Mouse (Mus musculus): ENCODE data around the gene Lrrc2. TPM values are rescaled to one million over a fixed set of nuclear protein-coding genes. Genes with fewer than 3 reads are reported as not detected.

Gene Lrrc2
- total and polyA plus RNA-seq, 3 experiments, result 1.6 to 3.6 (median 1.6) TPM

DNA sequence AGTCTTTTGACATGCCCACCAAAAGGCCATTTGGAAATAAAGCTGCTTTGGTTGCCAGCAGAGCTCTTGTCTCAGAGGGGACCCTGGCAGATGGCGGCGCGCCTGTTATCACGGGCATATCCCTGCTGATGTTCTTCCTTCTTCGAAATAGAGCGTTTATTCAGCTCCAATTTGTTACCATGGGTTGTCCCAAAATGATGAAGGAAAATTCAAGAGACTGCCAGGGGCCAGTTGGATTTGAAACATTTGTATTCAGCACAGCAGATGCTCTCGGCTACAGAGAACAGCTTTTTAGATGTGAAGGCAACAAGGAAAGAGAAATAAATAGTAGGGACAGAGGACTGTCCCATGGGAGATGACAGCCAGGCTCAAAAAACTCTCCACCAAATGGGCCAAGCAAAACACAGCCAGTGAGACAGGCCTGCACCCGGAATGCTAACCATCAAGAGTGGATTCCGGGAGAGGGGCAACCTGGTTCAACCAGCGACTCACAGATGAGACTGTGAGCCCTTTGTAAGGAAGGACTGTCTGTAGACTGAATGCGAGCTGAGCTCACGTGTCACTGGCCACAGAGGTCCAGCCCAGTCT lies 17.4 kb upstream of the Lrrc2 start:
- dilution Hi-C loops (cut with MboI; ENCODE audit: extremely low pct_ligation_motif_present, extremely low pct_unique_long_range_greater_than_20kb, low sequenced_read_pairs) (no loop called here), in situ Hi-C loops (cut with MboI; ENCODE audit: low pct_ligation_motif_present, low pct_unique_long_range_greater_than_20kb, low sequenced_read_pairs) (no loop called here)
- Histone ChIP-seq H3K79me2 (replicated peaks; ENCODE audit: control insufficient read depth, extremely low read depth, insufficient read depth, poor library complexity, severe bottlenecking) (no peaks in the 10 kb centered on the region), H3K27me3 (replicated peaks) (peaks cover 1% of the 10 kb centered on the region), H3K36me3 (replicated peaks in 1 of 2; ENCODE audit: control insufficient read depth in 1 of 2, insufficient read depth in 1 of 2, low read length in 1 of 2) (no peaks in the 10 kb centered on the region), H3K9ac (ENCODE audit: insufficient read depth, low read depth) (no peak overlapping the region), H3K9me3 (replicated peaks; ENCODE audit: low read length) (no peaks in the 10 kb centered on the region), H3K4me2 (ENCODE audit: insufficient read depth, low read depth, poor library complexity, severe bottlenecking) (no peak overlapping the region), H3K4me1 (ENCODE audit: control insufficient read depth in 1 of 2, insufficient read depth in 2 of 2) (no peaks in the 10 kb centered on the region), H3K4me3 (replicated peaks in 1 of 3; ENCODE audit: low read depth in 2 of 3, low read length in 2 of 3, poor library complexity in 1 of 3) (no peak overlapping the region), H3K27ac (ENCODE audit: insufficient read depth, low read depth) (no peak overlapping the region)
- TF ChIP-seq POLR2AphosphoS2 (IDR thresholded peaks at IDR 0.05; ENCODE audit: low read depth, low read length) (no peak), KAT2A (IDR thresholded peaks at IDR 0.05; ENCODE audit: insufficient replicate concordance, low read length) (no peak), TBP (conservative IDR thresholded peaks at IDR 0.05; ENCODE audit: low read depth, low read length) (no peak), CTCF (conservative IDR thresholded peaks at IDR 0.05 in 1 of 2, IDR thresholded peaks at IDR 0.05 in 1 of 2; ENCODE audit: low read depth in 2 of 2, low read length in 2 of 2) (no peak), IRF4 (IDR thresholded peaks at IDR 0.05; ENCODE audit: low read depth, low read length) (no peak), RCOR1 (conservative IDR thresholded peaks at IDR 0.05; ENCODE audit: low read depth, low read length) (no peak), USF1 (IDR thresholded peaks at IDR 0.05; ENCODE audit: low read depth, low read length) (no peak), JUN (IDR thresholded peaks at IDR 0.05; ENCODE audit: insufficient read depth, low read depth, low read length) (no peak)
- DNase-seq (ENCODE audit: extremely low read depth), result no peak

DNA sequence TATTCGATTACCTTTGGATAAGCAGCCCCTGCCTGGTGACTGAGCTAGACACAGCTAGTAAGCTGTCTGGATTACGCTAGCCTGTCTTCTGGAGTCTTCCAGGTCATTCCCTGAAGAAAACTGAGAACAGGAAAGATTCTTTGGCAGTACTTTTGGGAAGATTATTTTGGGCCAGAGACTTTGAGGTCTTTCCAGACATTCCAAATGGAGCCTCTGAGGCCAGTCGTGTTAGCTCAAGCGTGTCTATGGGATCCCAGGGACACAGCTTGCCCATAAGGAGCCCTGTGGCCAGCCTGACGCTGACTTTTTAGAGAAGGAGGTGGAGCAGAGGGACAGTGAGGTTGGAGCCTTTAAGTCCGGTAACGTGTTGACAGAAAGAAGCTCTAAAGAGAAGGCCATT lies 15.4 kb upstream of the Lrrc2 start:
- Histone ChIP-seq H3K27ac (ENCODE audit: insufficient read depth, low read depth) (no peak overlapping the region), H3K27me3 (replicated peaks) (no peaks in the 10 kb centered on the region), H3K9ac (ENCODE audit: insufficient read depth, low read depth) (no peak overlapping the region), H3K79me2 (replicated peaks; ENCODE audit: control insufficient read depth, extremely low read depth, insufficient read depth, poor library complexity, severe bottlenecking) (no peaks in the 10 kb centered on the region), H3K4me1 (ENCODE audit: control insufficient read depth in 1 of 2, insufficient read depth in 2 of 2) (no peaks in the 10 kb centered on the region), H3K4me3 (replicated peaks in 1 of 3; ENCODE audit: low read depth in 2 of 3, low read length in 2 of 3, poor library complexity in 1 of 3) (no peak overlapping the region), H3K4me2 (ENCODE audit: insufficient read depth, low read depth, poor library complexity, severe bottlenecking) (no peak overlapping the region), H3K9me3 (replicated peaks; ENCODE audit: low read length) (no peaks in the 10 kb centered on the region), H3K36me3 (replicated peaks in 1 of 2; ENCODE audit: control insufficient read depth in 1 of 2, insufficient read depth in 1 of 2, low read length in 1 of 2) (no peaks in the 10 kb centered on the region)
- in situ Hi-C loops (cut with MboI; ENCODE audit: low pct_ligation_motif_present, low pct_unique_long_range_greater_than_20kb, low sequenced_read_pairs) (no loop called here), dilution Hi-C loops (cut with MboI; ENCODE audit: extremely low pct_ligation_motif_present, extremely low pct_unique_long_range_greater_than_20kb, low sequenced_read_pairs) (no loop called here)
- TF ChIP-seq PAX5 (IDR thresholded peaks at IDR 0.05; ENCODE audit: low read length), result no peak
- TF ChIP-seq NRF1 (IDR thresholded peaks at IDR 0.05; ENCODE audit: low read depth, low read length), result no peak
- no peak for TF ChIP-seq TCF12 (IDR thresholded peaks at IDR 0.05; ENCODE audit: low read depth, low read length)
- TF ChIP-seq JUND (conservative IDR thresholded peaks at IDR 0.05; ENCODE audit: low read depth, low read length), result no peak
- no peak for TF ChIP-seq ZC3H11A (IDR thresholded peaks at IDR 0.05; ENCODE audit: low read depth, low read length)
- no peak for TF ChIP-seq ETS1 (conservative IDR thresholded peaks at IDR 0.05; ENCODE audit: low read depth, low read length)
- no peak for TF ChIP-seq MAFK (IDR thresholded peaks at IDR 0.05; ENCODE audit: insufficient replicate concordance, low read length)
- TF ChIP-seq SIN3A (IDR thresholded peaks at IDR 0.05; ENCODE audit: low read length), result no peak
- TF ChIP-seq JUN (IDR thresholded peaks at IDR 0.05; ENCODE audit: insufficient read depth, low read depth, low read length), result no peak
- TF ChIP-seq ELF1 (IDR thresholded peaks at IDR 0.05; ENCODE audit: low read depth, low read length), result no peak
- TF ChIP-seq CHD2 (IDR thresholded peaks at IDR 0.05; ENCODE audit: low read length), result no peak
- no peak for TF ChIP-seq USF1 (IDR thresholded peaks at IDR 0.05; ENCODE audit: low read depth, low read length)
- no peak for TF ChIP-seq ZNF384 (IDR thresholded peaks at IDR 0.05; ENCODE audit: low read depth, low read length)
- TF ChIP-seq TBP (conservative IDR thresholded peaks at IDR 0.05; ENCODE audit: low read depth, low read length), result no peak
- no peak for TF ChIP-seq ZMIZ1 (IDR thresholded peaks at IDR 0.05; ENCODE audit: low read depth, low read length)
- TF ChIP-seq BHLHE40 (IDR thresholded peaks at IDR 0.05; ENCODE audit: low read depth, low read length), result no peak
- TF ChIP-seq ZKSCAN1 (IDR thresholded peaks at IDR 0.05; ENCODE audit: borderline replicate concordance, low read depth, low read length), result no peak
- no peak for DNase-seq (ENCODE audit: extremely low read depth)
